Mouse (Mus musculus) layer of hippocampus, adult 2 months (tissue): ENCODE data around the gene N4bp2l1. TPM values are rescaled to one million over a fixed set of nuclear protein-coding genes. Genes with fewer than 3 reads are reported as not detected.

Experiments used
- DNase-seq, 2 experiments: peaks; one replicate each; pipeline ENCODE4 v3.0.0; 2022; ENCODE audit warnings: low spot score in 2 of 2
- H3K27ac ChIP-seq: fragments of 200-600 bp; 2 replicates; pipeline ENCODE4 v1.8.1; 2022
- H3K4me3 ChIP-seq: fragments of 200-600 bp; 2 replicates; pipeline ENCODE4 v1.8.1; 2022; ENCODE audit warnings: mild to moderate bottlenecking
- CTCF ChIP-seq: fragments of 200-600 bp; conservative IDR thresholded peaks from 2 replicates; pipeline ENCODE4 v1.8.1; 2022; ENCODE audit warnings: antibody characterized with exemption, mild to moderate bottlenecking, moderate library complexity
- total RNA-seq, 2 experiments: library from RNA; stranded (reverse); gene quantifications; 2 replicates each; pipeline ENCODE4 v1.2.3; 2021

The N4bp2l1 gene
- total RNA-seq, 2 experiments from 2014 or later, result 55.5 to 57.0 TPM

DNA sequence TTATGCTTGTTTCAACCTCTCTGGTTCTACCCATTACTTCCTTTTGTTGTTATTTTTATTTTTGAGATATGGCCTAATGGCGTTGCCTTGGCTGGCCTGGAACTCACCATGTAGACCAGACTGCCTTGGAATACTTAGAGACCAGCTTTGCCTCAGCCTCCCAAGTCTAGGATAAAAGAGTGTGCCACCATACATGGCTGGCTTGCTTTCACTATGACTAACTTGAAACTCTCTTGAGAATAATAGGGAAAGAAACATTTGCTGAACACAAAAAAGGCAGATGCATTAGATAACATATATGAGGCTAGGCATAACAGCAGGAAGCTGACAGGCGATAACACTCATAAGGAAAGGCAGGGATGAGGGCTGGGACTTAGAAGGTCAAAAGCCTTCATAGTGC, 17.1 kb upstream of the N4bp2l1 start:
- H3K4me3 ChIP-seq, result no peak overlapping the region
- H3K27ac ChIP-seq, result no peak overlapping the region
- no peak for DNase-seq
- TF ChIP-seq CTCF, result no peak

DNA sequence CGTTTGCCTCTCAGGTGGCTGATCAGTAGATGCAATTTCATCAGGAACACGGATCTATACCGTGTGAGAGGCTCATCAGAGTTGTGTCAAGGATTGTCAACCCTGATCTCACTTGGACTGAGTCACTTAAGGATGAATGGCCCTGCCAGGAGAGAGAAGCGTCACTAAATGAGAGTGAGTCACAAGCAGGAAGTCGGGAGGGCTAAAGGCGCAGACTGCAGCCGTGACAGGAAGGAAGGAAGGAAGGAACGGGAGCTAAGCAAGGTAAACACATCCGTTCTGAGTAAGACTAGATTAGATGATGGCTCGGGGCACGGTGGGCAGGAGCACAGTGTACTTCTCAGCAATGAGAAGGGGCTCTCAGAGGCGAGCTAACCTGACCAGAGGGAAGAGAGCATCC, 14.7 kb upstream of the N4bp2l1 start:
- TF ChIP-seq CTCF, result no peak
- no peak for DNase-seq

DNA sequence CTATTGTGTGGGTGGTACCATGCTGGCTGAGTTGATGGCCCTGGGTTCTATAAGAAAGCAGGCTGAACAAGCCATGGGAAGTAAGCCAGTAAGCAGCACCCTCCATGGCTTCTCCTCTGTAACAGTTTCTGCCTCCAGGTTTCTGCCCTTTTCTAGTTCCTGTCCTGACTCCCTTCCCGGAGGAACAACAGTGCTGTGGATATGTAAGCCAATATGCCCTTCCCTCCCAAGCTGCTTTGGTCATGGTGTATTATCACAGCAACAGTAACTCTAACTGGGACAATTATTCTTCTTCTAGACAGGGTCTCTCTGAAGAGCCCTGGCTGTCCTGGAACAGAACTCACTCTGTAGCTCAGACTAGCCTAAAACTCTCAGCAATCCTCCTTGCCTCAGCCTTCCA, 14.1 kb upstream of the N4bp2l1 start:
- Histone ChIP-seq H3K4me3 (no peak overlapping the region), H3K27ac (no peak overlapping the region)
- DNase-seq, result no peak
- TF ChIP-seq CTCF, result no peak

More for the DNA sequence above, 14.7 kb upstream of the N4bp2l1 start:
- H3K4me3 ChIP-seq, result no peak overlapping the region
- H3K27ac ChIP-seq, result no peak overlapping the region

- Histone ChIP-seq H3K4me3 (no peak overlapping the region), H3K27ac (no peak overlapping the region)
- TF ChIP-seq CTCF, result no peak
- DNase-seq, result no peak
Measured at GRCm38 (mm10) chr5:150607631-150608030, 10.6 kb upstream of the N4bp2l1 start.

GRCm38 (mm10) chr5:150606131-150606530, 9.1 kb upstream of the N4bp2l1 start:
- no peak for TF ChIP-seq CTCF
- no peak overlapping the region for H3K27ac ChIP-seq
- DNase-seq, result no peak
- no peak overlapping the region for H3K4me3 ChIP-seq

GRCm38 (mm10) chr5:150601441-150602230, 4.6 kb upstream of the N4bp2l1 start:
- TF ChIP-seq CTCF, result no peak
- Histone ChIP-seq H3K4me3 (no peak overlapping the region), H3K27ac (peak overlapping the region; percentile 90)
- DNase-seq, result peak in 1 of 2 experiments; percentile 55

GRCm38 (mm10) chr5:150600554-150601440, 3.8 kb upstream of the N4bp2l1 start:
- H3K4me3 ChIP-seq, result no peak overlapping the region; the same call in 1 of the 2 replicates
- DNase-seq, result no peak
- peak overlapping the region; percentile 90 for H3K27ac ChIP-seq
- no peak for TF ChIP-seq CTCF

- DNase-seq, result no peak
- no peak overlapping the region for H3K27ac ChIP-seq
- TF ChIP-seq CTCF, result no peak
- no peak overlapping the region for H3K4me3 ChIP-seq
Measured at GRCm38 (mm10) chr5:150599301-150600294, 2.6 kb upstream of the N4bp2l1 start.

DNA sequence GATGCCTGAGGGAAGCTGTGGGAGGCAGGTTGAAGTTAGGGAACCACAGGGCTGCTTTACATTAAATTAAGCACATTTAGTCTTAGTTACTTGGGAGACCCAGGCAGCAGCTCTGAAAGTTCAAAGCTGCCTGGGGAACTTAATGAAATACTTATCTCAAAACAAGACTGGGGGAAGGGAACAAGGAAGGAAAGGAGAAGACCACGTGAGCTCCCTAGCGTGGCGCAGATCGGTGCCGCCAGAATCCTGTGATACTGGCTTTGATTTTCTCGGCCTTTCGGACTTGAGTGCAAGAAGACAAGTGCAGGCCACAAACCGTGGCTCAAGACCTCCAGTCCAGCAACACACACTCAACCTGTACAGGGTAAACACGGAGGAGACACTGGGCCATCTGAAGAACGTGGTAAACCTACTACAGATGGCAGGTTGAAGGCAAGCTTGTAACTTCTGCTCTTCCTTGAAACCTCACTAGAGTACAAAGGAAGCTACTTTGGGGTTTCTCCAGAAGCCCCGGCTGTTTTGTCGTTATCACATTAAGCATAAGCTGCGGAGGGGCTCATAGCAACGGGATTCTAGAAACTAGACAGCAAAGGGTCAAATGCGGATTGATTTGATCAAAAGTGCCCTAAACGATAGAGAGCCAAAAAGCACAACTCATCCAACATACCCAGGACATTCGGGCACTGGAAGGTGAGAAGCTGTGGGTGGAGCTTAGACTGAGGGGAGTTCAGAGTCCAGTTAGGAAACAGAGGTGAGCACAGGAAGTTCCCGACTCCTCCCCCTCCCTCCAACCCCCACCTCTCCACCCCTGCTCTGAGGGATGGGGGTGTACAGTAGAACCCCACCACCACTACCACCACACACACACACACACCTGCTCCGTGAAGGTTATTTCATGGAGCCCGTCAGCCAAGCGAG, 1.5 kb upstream of the N4bp2l1 start:
- no peak for TF ChIP-seq CTCF
- Histone ChIP-seq H3K4me3 (no peak overlapping the region), H3K27ac (no peak overlapping the region)
- DNase-seq, result no peak

DNA sequence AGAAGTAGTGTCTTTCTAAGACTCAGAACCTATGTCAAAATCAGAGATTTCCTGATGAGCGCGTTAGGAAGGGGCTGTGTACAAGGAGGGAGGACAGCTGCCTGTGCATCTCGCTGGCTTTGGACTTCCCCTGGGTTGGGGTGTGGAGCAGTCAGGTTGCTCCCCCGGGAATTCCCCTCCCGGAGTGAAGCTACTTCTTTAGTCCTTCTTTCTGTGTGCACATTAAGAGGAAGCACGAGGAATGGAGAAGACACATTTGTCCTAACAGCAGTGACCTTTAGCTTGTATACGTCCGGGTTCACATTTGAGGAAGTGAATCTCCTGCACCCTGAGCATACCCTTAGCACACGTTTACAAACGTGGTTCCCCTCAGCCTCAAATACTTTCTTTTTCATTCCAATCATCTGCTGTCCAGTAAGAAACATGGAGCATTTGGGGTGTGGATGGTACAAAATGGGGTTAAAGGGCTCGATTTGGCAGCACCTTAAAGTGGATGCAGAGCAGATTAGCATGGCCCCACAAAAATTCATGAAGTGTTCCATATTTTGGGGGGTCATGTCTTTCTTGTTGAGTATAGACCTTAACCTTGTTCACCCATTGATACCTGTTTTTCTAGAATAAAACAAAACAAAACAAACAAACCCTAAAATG, 1.5 kb downstream of the N4bp2l1 start:
- DNase-seq, result no peak
- no peak for TF ChIP-seq CTCF

More for the DNA sequence above, 1.5 kb downstream of the N4bp2l1 start:
- Histone ChIP-seq H3K4me3 (no peak overlapping the region), H3K27ac (no peak overlapping the region)
